Mouse (Mus musculus): Measurements from ENCODE around the gene Gm42688.
A peak's percentile ranks its signal among the peaks of the same experiment; 100 is the strongest.

Gm42688 gene

DNA sequence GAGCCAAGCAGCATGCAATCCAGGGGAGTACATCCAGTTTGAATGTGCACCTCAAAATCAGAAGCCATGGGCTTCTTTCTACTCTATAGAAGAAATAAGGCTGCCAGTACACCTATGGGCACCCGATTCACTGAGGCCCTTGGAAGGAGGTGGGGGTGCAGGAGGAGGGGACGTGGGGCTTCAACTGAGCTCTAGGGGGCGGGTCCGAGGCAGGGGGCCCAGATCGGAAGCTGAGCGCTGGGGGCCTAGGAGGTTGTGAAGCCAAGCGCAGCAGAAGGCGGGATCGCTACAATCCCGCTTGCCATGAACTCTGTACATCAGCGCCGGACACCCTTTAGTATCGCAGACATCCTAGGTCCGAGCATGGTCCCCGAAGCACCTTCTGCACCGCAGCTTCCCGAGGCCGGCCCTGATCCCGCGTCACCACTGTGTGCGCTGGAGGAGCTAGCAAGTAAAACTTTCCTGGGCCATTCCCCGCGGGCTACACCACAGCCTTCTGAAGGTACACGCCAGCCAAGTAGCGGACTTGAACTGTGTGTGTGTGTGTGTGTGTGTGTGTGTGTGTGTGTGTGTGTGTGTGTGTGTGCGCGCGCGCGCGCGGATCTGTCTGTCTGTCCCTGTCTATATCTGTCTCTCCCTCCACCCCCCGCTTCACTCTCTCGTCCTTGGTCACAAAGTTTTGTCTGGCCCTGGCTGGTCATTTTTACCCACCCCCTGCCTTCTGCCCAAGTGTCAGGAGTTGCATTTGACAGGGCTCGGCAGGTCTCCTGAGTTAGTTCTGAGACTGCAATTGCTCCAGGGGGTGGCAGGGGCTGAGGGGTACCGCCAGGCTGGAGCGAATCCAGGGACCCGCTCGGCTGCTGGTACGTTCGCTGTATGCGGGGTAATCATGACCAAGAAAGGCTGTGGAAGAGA, 15.0 kb upstream of the Gm42688 start, which contains the start of gene Lbx2:
TSS of gene Lbx2 (plus strand) at position 247 of the 915 bp plus-strand sequence.
- DNase-seq = no peak

DNA sequence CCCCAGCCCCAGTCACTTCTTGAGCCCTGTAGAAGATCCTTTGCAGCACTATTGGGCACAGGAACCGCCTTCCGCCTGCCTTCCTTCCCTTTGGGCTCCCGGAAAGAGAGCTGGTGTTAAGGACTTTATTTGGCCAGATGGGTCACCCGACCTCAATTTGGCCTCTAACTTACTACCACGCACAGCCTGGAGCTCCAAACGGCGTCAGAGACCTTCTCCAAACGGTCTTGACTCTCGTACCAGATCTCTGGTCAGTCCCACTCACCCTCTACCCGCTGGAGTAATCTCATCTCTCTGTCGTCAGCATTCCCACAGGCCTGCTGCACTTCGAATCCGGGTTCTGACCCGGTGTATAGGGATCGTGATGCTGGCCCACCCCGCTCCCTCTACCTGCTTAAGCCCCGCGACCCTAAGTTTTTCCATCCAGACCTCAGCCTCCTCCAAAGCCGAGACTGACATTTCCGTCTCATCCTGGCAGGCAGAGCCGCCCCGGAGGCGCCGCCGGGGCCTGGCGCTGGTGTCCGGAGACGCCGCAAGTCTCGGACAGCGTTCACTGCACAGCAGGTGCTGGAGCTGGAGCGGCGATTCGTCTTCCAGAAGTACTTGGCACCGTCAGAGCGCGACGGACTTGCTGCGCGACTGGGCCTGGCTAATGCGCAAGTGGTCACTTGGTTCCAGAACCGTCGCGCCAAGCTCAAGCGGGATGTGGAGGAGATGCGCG, 14.1 kb upstream of the Gm42688 start:
- no peak for DNase-seq

DNA sequence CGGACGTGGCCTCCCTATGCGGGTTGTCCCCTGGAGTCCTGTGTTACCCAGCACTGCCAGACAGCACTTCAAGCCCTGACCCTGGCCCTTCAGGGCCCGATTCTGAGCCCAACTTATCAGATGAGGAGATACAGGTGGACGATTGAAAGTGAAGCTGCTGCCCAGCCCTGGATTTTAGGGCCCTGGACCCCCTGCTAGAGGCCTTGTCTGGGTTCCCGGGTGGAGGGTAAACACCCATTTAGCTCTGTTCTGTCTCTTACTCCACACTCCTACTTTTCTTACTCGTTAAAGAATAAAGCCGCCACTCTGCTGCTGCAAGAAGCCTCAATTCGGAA, 13.5 kb upstream of the Gm42688 start:
- DNase-seq = no peak

DNA sequence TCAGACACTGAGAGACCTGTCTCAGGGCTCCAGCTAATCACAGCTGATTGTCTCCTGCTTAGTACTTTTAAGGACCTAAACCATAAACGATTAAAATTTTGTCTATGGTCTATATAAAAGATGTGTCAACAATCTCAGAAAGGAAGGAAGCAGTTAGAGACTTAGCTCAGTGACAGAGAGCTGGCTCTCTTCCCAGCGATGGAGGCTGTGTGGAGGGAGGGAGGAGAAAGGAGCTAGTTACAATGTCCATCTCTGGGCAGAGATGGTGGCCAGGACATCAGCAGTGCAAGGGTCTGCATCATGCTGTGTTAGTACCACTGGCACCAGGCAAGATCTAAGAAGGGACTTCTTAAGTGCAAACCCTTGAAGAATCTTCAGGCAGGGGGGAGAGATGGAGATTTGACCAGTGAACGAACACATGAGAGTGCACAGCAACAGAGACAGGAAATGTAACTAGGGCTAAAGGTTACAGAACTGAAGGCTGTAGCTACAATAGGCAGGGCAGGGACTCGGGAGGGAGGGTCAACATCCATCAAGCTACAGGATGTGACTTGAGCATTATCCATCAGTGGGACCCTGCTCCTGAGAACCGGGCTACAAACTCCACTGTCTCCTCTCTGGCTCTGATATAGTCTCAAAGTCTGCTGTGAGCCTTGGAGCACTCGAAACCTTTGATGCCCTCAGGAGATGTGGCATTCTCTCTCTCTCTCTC, 8.8 kb upstream of the Gm42688 start:
- no peak for DNase-seq

DNA sequence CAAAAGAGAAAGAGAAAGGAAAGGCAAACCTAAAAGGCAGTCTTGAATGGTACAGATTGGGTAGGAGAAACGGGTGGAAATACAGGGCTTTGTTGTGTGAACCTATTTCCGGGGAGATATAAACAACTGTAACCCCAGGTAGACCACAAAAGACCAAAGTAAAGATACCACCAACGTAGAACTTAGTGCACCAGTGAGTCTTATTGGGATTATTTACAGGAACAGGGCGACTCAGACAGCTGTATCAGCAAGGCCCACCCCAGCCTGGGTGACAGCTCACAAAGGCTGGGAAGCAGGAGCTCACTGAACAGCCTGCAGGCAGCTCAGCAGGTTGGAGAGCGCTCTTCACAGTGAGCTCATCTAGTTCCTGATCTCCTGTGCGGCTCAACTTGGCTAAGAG, 5.4 kb upstream of the Gm42688 start:
- no peak for DNase-seq

DNA sequence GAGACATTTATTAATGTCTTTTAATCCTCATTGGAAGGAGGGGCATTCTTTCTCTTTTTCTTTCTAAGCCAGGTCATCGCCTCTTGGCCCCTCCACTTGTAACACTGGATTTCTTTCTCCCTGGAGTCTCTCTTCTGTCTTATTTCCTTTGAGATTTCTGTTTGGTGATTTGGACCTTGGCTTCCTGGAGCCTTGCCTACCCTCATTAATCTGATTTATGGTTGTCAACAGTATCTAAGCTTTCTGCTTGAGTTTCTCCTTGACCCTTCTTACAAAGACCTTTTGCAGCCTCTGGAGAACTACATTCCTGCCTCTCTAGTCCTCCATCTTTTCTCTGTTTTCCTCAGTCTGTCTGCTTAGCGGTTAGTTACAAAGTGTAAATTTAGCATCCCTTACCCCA, 3.0 kb upstream of the Gm42688 start:
- no peak for DNase-seq

DNA sequence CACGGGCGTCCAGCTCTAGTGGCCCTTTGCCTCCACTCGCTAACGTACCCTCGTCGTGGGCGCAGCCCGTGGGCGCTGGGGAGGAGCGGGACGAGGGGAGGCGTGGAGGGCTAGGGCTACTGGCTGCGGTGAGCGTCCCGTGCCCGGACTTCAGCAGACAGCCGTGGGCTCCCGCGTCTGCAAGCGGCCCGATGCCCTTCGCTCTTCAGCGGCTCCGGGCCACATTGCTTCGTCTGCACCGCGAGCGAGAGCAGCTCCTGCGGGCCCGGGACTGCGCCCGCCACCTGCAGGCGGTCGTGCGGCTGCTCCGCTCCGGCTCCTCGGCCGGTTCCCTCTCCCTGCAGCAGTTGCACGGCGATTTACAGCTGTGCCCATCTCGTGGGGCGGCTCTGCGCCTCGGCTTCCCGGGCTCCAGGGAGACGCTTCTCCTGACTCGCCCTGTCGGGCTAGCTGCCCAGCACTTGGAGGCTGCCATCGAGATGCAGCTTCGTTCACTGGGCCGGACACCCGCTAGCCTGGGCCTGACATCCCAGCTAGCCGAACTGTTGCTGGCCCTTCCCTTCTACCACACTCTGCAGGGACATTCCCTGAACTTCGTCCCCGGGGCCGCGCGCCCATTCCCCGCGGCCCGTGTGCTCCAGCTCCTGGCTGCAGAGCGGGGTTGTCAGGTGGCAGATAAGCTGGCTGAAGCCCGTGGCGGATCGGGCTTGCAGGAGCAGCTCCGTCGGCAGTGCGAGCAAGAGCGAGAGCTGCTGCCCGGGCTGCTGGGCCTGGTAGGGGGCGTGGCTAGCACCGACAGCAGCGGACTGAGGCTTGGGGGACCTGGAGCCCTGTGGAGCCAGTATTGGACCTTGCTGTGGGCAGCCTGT, 505 bp downstream of the Gm42688 start:
- DNase-seq = peak; percentile 61

DNA sequence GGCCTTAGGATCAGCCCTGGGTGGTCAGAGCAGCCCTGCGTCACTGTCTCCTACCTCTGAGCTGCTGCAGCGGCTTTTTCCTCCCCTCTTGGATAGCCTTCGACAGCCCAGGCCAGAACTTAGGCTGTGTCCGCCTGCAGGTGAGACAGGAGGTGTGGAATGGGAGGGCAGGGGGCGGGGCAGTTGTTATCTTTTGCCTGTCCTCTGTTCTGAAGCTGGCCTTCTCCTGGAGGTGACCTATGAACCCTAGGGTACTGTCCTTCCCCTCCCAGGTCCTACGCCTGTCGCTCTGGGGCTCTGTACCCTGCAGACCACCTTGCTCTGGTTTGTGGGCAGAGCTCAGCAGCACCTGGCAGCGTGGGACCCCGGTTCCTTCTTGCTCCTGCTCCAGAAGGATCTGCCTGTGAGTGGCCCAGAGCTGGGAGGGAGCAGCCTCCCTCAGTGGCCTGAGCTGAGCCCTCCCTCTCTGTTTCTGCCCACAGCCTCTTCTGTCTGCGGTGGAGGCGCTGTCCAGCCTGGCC, 1.8 kb downstream of the Gm42688 start:
- DNase-seq = no peak

DNA sequence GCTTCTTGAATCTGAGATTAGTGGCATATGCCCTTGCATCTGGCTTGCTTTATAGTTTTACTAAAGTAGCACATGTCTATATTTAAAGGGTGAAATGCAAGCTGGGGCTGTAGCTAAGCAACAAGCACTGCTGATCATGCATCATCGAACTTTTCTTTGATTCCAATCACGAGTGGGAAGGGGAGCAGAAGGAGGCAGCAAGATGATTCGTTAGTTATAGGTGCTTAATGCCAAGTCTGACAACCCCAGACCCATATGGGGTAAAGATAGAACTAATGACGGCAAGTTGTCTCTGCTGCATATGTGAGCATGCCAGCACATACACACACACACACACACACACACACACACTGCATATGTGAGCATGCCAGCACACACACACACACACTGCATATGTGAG, 2.7 kb downstream of the Gm42688 start:
- no peak for DNase-seq

DNA sequence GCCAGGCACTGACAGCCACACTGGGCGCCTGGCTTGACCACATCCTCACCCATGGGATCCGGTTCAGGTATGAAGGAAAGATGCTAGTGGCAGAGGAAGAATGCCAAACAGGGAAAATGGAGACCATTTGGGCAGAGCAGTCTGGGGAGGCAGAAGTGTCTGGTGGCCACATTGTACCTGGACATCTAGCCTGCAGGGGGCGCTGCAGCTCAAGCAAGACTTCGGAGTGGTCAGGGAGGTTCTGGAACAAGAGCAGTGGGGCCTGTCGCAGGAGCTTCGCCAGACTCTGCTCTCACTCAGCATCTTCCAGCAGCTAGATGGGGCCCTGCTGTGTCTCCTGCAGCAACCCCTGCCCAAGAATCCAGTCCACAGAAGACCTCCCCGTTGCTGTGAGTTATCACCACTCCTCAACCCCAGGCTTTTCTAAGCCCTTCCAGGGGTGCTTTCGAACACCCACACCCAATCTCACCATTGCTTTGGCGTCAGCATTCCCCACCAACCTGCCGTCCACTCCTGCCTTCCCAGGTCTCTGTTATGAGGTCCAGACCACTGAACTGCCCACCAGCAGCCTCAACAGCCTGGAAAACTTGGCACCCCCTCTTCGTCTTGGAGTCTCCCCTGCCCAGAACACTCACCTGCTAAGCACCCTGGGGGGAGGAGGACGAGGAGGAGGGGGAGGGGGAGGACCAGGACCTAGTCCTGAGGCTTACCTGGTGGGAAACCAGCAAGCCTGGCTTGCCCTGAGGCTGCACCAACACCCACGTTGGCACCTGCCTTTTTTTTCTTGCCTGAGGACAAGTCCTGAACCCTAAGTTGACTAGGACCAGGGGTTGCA, 6.4 kb downstream of the Gm42688 start:
- peak; percentile 76 for DNase-seq

DNA sequence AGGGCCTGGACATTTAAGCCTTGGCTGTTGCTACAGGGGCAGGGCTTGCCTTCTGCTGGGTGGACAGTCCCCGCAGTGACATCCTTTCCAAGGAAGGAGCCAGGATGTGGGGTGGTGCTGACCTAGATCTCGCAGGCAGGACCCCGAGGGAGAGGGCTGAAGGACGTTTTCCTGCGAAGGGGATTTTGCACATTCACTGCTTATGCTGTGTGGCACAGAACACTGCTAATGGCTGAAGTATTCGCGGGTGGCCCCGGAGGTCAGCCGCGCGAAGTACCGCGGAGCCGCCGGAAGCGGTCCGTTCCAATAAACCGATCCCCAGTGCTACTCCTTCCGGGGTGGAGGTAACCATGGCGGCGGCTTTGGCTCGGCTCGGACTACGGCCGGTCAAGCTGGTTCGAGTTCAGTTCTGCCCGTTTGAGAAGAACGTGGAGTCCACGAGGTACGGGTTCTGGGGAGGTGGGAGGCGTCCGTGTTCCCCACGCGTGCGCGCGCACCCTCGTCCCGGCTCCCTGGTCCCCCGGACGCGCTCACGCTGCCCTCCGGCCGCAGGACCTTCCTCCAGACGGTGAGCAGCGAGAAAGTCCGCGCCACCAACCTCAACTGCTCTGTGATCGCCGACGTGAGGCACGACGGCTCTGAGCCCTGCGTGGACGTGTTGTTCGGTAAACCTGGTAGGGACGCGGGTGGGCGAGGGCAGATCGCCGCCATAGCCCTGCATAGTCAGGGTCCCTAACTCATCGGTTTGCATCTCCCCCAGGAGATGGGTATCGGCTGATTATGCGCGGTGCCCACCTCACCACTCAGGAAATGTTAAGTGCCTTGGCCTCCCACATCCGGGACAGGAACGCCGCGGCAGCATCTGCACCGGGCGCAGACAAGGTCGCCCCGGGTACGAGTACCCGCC, 7.6 kb downstream of the Gm42688 start, which contains the start of gene Mrpl53:
TSS of gene Mrpl53 (plus strand) at position 279 of the 907 bp plus-strand sequence.
- peak; percentile 82 for DNase-seq

DNA sequence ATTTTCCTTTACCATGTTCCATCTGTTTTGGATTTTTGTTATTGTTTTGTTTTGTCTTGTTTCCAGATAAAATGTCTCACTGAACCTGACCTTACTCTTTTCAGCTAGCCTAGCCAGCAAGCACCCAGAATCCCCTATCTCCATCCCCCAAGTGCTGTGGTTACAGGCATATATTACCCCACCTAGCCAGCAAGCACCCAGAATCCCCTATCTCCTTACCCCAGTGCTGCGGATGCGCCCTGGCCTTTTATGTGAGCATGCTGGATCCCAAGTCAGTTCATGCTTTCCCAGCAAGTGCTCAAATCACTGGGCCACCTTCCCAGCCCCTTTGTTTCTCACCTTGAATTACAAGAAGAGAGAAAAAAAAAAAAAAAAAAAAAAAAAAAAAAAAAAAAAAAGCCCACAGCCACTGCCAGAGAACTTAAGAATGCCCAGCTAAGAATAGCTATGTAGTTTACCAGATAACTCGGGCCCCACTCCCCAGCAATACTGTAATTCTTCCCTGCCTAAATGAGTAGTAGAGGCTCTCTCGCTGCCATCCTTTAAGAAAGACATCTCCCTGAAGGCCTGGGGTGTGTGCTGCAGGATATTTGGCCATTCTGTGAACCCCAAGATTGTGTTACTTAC, 10.2 kb downstream of the Gm42688 start:
- no peak for DNase-seq

DNA sequence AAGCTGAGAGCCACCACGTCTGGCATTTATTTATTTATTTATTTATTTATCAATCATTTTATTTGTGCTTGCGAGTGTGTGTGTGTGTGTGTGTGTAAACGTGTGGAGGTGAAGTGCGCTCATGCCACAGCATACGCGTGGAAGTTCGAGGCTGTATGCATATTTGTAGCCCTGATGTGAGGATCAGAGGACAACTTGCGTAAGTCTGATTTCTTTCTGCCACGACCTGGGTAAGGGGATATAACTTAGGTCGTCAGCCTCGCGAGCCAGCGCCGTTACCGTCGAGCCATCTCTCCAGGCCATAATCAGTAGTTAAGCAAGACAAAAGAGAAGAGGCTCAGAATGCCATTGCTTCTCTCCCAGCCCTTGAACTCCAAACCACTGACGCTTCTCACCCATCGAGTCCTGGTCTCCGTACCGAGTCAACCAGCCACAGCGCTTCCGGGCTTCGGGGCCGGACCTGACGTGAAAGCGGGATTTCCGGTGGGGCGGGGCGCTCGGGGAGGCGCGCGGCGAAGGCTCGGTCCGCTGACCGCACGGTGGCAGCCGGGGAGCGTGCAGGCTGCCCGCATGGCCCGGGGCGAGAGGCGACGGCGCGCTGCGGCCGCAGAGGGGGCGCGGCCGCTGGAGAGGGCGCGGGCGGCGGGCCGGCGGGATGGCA, 13.7 kb downstream of the Gm42688 start, which contains the start of gene Mogs:
TSS of gene Mogs (plus strand) at position 486 of the 661 bp plus-strand sequence.
- DNase-seq = peak; percentile 90

DNA sequence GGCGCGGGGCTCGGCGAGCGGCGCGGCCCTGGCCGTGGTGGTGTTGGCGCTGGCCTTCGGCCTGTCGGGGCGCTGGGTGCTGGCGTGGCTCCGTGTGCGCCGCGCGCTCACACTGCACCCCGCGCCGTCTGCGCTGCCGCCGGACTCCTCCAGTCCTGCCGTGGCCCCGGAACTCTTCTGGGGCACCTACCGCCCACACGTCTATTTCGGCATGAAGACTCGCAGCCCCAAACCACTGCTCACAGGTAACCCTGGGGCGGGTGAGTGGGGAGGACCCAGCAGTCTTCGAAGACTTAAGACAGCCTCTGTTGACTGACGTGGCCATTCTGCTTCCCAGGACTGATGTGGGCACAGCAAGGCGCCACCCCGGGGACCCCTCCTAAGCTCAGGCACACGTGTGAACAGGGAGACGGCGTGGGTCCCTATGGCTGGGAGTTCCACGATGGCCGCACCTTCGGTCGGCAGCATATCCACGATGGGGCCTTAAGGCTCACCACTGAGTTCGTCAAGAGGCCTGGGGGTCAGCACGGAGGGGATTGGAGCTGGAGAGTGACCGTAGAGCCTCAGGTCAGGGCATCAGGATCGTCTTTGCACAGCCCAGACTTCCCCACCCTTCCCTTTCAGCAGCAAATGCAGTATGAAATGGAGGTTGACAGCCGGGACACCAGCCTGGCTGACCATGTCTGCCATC, 14.4 kb downstream of the Gm42688 start:
- DNase-seq = no peak

DNA sequence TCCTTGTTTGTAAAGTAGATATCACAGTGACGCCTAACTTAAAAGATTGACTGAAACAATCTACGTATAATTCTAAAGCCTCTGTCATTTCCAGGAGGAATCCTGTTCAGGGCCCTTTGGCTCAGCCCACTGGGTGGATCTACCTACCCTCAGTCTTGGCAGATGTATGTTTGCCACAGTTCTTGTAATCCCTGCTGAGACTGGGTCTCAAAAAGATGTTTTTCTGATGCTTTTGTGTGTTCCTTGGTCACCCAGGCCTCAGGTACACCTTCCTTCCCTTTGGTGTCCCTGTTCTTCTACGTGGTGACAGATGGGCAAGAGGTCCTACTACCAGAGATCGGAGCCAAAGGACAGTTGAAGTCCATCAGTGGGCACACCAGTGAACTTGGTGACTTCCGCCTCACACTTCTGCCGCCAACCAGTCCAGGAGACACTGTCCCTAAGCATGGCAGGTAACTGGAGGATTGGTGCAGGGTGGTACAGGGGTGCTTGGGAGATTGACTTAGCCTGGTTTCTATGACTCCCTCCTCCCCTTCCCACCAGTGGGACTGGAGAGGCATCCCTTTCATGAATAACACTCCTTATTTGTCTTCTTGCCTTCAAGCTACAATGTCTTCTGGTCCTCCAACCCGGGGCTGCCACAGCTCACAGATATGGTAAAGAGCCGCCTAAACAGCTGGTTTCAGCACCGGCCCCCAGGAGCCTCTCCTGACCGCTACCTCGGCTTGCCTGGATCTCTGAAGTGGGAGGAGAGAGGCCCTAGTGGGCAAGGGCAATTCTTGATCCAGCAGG, 15.2 kb downstream of the Gm42688 start:
- DNase-seq = no peak

DNA sequence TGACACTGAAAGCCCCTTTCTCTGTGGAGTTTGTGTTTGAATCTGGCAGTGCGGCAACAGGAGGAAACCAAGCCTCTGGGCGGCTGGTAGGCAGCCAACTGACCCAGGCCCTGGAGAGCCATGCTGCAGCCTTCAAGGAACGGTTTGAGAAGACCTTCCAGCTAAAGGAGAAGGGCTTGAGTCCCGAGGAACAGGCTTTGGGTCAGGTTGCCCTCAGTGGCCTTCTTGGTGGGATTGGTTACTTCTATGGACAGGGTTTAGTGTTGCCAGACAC, 15.7 kb downstream of the Gm42688 start:
- DNase-seq = no peak

DNA sequence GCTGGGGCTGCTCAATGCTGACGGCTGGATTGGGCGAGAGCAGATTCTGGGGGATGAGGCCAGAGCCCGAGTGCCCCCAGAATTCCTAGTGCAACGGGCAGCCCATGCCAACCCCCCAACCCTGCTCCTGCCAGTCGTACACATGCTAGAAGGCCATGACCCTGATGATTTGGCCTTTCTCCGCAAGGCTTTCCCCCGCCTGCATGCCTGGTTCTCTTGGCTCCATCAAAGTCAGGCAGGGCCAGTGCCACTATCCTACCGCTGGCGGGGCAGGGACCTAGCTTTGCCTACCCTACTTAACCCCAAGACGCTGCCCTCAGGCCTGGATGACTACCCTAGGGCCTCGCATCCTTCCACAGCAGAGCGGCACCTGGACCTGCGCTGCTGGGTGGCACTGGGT, 16.2 kb downstream of the Gm42688 start:
- DNase-seq = no peak

DNA sequence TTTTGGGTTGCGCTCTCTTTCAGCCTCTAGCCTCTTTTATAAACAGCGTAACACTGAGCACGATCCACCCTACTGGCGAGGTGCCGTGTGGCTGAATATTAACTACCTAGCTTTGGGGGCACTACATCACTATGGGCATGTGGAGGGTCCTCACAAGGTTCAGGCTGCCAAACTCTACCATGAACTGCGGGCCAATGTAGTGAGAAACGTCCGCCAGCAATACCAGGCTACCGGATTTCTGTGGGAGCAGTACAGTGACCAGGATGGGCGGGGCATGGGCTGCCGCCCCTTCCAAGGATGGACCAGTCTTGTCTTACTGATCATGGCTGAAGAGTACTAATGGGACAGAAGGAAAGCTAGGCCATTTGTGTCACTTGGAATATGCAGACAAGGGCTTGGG, 17.0 kb downstream of the Gm42688 start:
- no peak for DNase-seq
